Mouse (Mus musculus): Measurements from ENCODE around the gene Asap3.

GRCm38 (mm10) chr4:136285811-136286371 is 79.7 kb downstream of the Asap3 start:
- TF ChIP-seq CTCF (IDR thresholded peaks at IDR 0.05; ENCODE audit: low read depth, low read length) (no peak), POLR2A (IDR thresholded peaks at IDR 0.05; ENCODE audit: extremely low read depth, insufficient read depth, low read length) (peak; percentile 62; the same call in 1 of the 2 replicates)

Measured in liver, adult 2 months (tissue).